Mouse (Mus musculus): ENCODE measurements around the gene Tmprss4.
A peak's percentile ranks its signal among the peaks of the same experiment; 100 is the strongest.

Gene Tmprss4

GRCm38 (mm10) chr9:45196125-45196830 lies 7.6 kb downstream of the Tmprss4 start:
- DNase-seq, result no peak

GRCm38 (mm10) chr9:45195468-45195867 lies 8.4 kb downstream of the Tmprss4 start:
- no peak for DNase-seq

- no peak for DNase-seq
These were observed 14.2 kb downstream of the Tmprss4 start for GRCm38 (mm10) chr9:45189661-45190174.

- no peak for DNase-seq
These were observed 15.0 kb downstream of the Tmprss4 start for GRCm38 (mm10) chr9:45188570-45189563.

GRCm38 (mm10) chr9:45185250-45185649 lies 18.6 kb downstream of the Tmprss4 start:
- no peak for DNase-seq

- DNase-seq, result no peak
These were observed 20.6 kb downstream of the Tmprss4 start for GRCm38 (mm10) chr9:45183266-45183665.

GRCm38 (mm10) chr9:45182521-45182920 lies 21.4 kb downstream of the Tmprss4 start:
- peak; percentile 50 for DNase-seq

- DNase-seq, result peak; percentile 77
These were observed 22.1 kb downstream of the Tmprss4 start, which contains the start of gene BC049352 for GRCm38 (mm10) chr9:45181770-45182169. Gene BC049352 (plus strand): TSS chr9:45182007.

GRCm38 (mm10) chr9:45179282-45179681 lies 24.6 kb downstream of the Tmprss4 start:
- DNase-seq, result no peak

GRCm38 (mm10) chr9:45173475-45173874 lies 30.4 kb downstream of the Tmprss4 start:
- no peak for DNase-seq

- no peak for DNase-seq
These were observed 32.8 kb downstream of the Tmprss4 start for GRCm38 (mm10) chr9:45171073-45171610.

GRCm38 (mm10) chr9:45170150-45170549 lies 33.7 kb downstream of the Tmprss4 start:
- no peak for DNase-seq

- DNase-seq, result no peak
These were observed 36.0 kb downstream of the Tmprss4 start for GRCm38 (mm10) chr9:45167903-45168302.

- DNase-seq, result no peak
These were observed 50.5 kb downstream of the Tmprss4 start for GRCm38 (mm10) chr9:45153361-45153760.

- DNase-seq, result no peak
These were observed 53.0 kb downstream of the Tmprss4 start for GRCm38 (mm10) chr9:45150933-45151332.

GRCm38 (mm10) chr9:45146267-45146597 lies 57.7 kb downstream of the Tmprss4 start:
- DNase-seq, result peak; percentile 81

- peak; percentile 21 for DNase-seq
These were observed 58.2 kb downstream of the Tmprss4 start for GRCm38 (mm10) chr9:45145533-45146266.

- DNase-seq, result peak; percentile 73
These were observed 61.2 kb downstream of the Tmprss4 start for GRCm38 (mm10) chr9:45142686-45143085.

GRCm38 (mm10) chr9:45140945-45141344 lies 62.9 kb downstream of the Tmprss4 start:
- DNase-seq, result no peak

GRCm38 (mm10) chr9:45139082-45139481 lies 64.8 kb downstream of the Tmprss4 start:
- no peak for DNase-seq

- DNase-seq, result no peak
These were observed 65.5 kb downstream of the Tmprss4 start, which contains the start of gene Scn4b for GRCm38 (mm10) chr9:45138191-45139032. Gene Scn4b (plus strand): TSS chr9:45138395.

Measured in kidney, adult 9 months (tissue).